Mouse (Mus musculus) E14TG2a.4 (cell line): ENCODE measurements around the gene Lonp2.

Experiments used
- CTCF ChIP-seq: conservative IDR thresholded peaks from 2 replicates; pipeline ENCODE4 v1.5.1; 2014; ENCODE audit warnings: low read length
- NANOG ChIP-seq: IDR thresholded peaks from 2 replicates; pipeline ENCODE4 v1.6.1; 2014; ENCODE audit warnings: borderline replicate concordance, low read length, mixed read lengths
- POU5F1 ChIP-seq: IDR thresholded peaks from 2 replicates; pipeline ENCODE4 v1.6.1; 2014; ENCODE audit warnings: low read length, borderline replicate concordance

- TF ChIP-seq CTCF: no peak
- TF ChIP-seq NANOG: no peak
- no peak for TF ChIP-seq POU5F1
These were observed 118.9 kb downstream of the Lonp2 start for GRCm38 (mm10) chr8:86742605-86743345.
